Mouse (Mus musculus) thymus, postnatal 14 days (tissue): Measurements from ENCODE around the gene Sox5.

ENCODE experiments used
- DNase-seq: peaks from one replicate; pipeline ENCODE4 v3.0.0; 2021

Sox5 gene

GRCm38 (mm10) chr6:144652876-144653275, 128.9 kb downstream of the Sox5 start:
- DNase-seq: no peak

GRCm38 (mm10) chr6:144648896-144649295, 132.9 kb downstream of the Sox5 start:
- no peak for DNase-seq

GRCm38 (mm10) chr6:144648124-144648591, 133.6 kb downstream of the Sox5 start:
- DNase-seq: no peak

GRCm38 (mm10) chr6:144646331-144646730, 135.4 kb downstream of the Sox5 start:
- no peak for DNase-seq

- no peak for DNase-seq
Observed at GRCm38 (mm10) chr6:144645796-144646195, 136.0 kb downstream of the Sox5 start.

GRCm38 (mm10) chr6:144644711-144645110, 137.1 kb downstream of the Sox5 start:
- DNase-seq: peak; percentile 59

- DNase-seq: no peak
Observed at GRCm38 (mm10) chr6:144643601-144644000, 138.2 kb downstream of the Sox5 start.

GRCm38 (mm10) chr6:144641888-144642287, 139.9 kb downstream of the Sox5 start:
- no peak for DNase-seq

GRCm38 (mm10) chr6:144640591-144640990, 141.2 kb downstream of the Sox5 start:
- no peak for DNase-seq

- DNase-seq: no peak
Observed at GRCm38 (mm10) chr6:144638547-144638946, 143.2 kb downstream of the Sox5 start.

- DNase-seq: no peak
Observed at GRCm38 (mm10) chr6:144627539-144628115, 154.2 kb downstream of the Sox5 start.

- DNase-seq: no peak
Observed at GRCm38 (mm10) chr6:144621089-144621769, 160.5 kb downstream of the Sox5 start.

- DNase-seq: no peak
Observed at GRCm38 (mm10) chr6:144611383-144611791, 170.4 kb downstream of the Sox5 start.

- DNase-seq: no peak
Observed at GRCm38 (mm10) chr6:144610878-144611277, 170.9 kb downstream of the Sox5 start.

- DNase-seq: no peak
Observed at GRCm38 (mm10) chr6:144602883-144603282, 178.9 kb downstream of the Sox5 start.

GRCm38 (mm10) chr6:144600351-144600750, 181.4 kb downstream of the Sox5 start:
- DNase-seq: no peak

GRCm38 (mm10) chr6:144598324-144598973, 183.3 kb downstream of the Sox5 start:
- no peak for DNase-seq

GRCm38 (mm10) chr6:144596536-144597210, 185.1 kb downstream of the Sox5 start:
- no peak for DNase-seq

- DNase-seq: no peak
Observed at GRCm38 (mm10) chr6:144584854-144585253, 196.9 kb downstream of the Sox5 start.

- no peak for DNase-seq
Observed at GRCm38 (mm10) chr6:144584074-144584840, 197.5 kb downstream of the Sox5 start.

GRCm38 (mm10) chr6:144579301-144579700, 202.5 kb downstream of the Sox5 start:
- DNase-seq: no peak

GRCm38 (mm10) chr6:144570850-144571249, 210.9 kb downstream of the Sox5 start:
- DNase-seq: peak; percentile 4

- DNase-seq: no peak
Observed at GRCm38 (mm10) chr6:144565827-144566226, 215.9 kb downstream of the Sox5 start.
